Mouse (Mus musculus): ENCODE results near the gene Tnfsf15. TPM values are rescaled to one million over a fixed set of nuclear protein-coding genes. Genes with fewer than 3 reads are reported as not detected.

The Tnfsf15 gene
- total and polyA plus RNA-seq, 2 experiments from 2014 or later = 0.03 TPM; not detected in 1

- no peaks in the 10 kb centered on the region for H3K9me3 ChIP-seq (replicated peaks; ENCODE audit: control insufficient read depth, low read length)
- WGBS = 85% methylated on average over 3 of the region's 3 CpGs
- H3K9ac ChIP-seq (replicated peaks; ENCODE audit: low read depth, low read length) = no peak overlapping the region
- no peak overlapping the region for H3K27ac ChIP-seq (ENCODE audit: low read depth)
- TF ChIP-seq CTCF (IDR thresholded peaks at IDR 0.05; ENCODE audit: low read depth) = no peak
- no peak for TF ChIP-seq EP300 (IDR thresholded peaks at IDR 0.05; ENCODE audit: low read depth)
- no peaks in the 10 kb centered on the region for H3K27me3 ChIP-seq (ENCODE audit: control insufficient read depth, insufficient read depth, low read length)
- no peak overlapping the region for H3K4me3 ChIP-seq (ENCODE audit: low read depth, low read length)
- DNase-seq (ENCODE audit: low spot score) (no peak), ATAC-seq (ENCODE audit: insufficient read depth, low read depth) (no peak)
- H3K4me1 ChIP-seq (ENCODE audit: control insufficient read depth, insufficient read depth) = no peaks in the 10 kb centered on the region
- H3K4me2 ChIP-seq (ENCODE audit: low read depth, low read length) = no peak overlapping the region
- H3K36me3 ChIP-seq (replicated peaks; ENCODE audit: control insufficient read depth, insufficient read depth, low read length) = no peaks in the 10 kb centered on the region
These were observed 15.0 kb upstream of the Tnfsf15 start for GRCm38 (mm10) chr4:63759931-63760330.

GRCm38 (mm10) chr4:63757527-63758154 lies 12.7 kb upstream of the Tnfsf15 start:
- H3K9me3 ChIP-seq (replicated peaks; ENCODE audit: control insufficient read depth, low read length) = no peaks in the 10 kb centered on the region
- ATAC-seq (ENCODE audit: insufficient read depth, low read depth) (no peak), DNase-seq (ENCODE audit: low spot score) (no peak)
- WGBS = 75% methylated on average over 6 of the region's 6 CpGs
- no peak overlapping the region for H3K27ac ChIP-seq (ENCODE audit: low read depth)
- H3K9ac ChIP-seq (replicated peaks; ENCODE audit: low read depth, low read length) = no peak overlapping the region
- no peaks in the 10 kb centered on the region for H3K36me3 ChIP-seq (replicated peaks; ENCODE audit: control insufficient read depth, insufficient read depth, low read length)
- H3K27me3 ChIP-seq (ENCODE audit: control insufficient read depth, insufficient read depth, low read length) = no peaks in the 10 kb centered on the region
- TF ChIP-seq CTCF (IDR thresholded peaks at IDR 0.05; ENCODE audit: low read depth) = no peak
- no peak for TF ChIP-seq EP300 (IDR thresholded peaks at IDR 0.05; ENCODE audit: low read depth)
- H3K4me3 ChIP-seq (ENCODE audit: low read depth, low read length) = no peak overlapping the region
- H3K4me1 ChIP-seq (ENCODE audit: control insufficient read depth, insufficient read depth) = no peaks in the 10 kb centered on the region
- H3K4me2 ChIP-seq (ENCODE audit: low read depth, low read length) = no peak overlapping the region

- no peak for TF ChIP-seq CTCF (IDR thresholded peaks at IDR 0.05; ENCODE audit: low read depth)
- TF ChIP-seq EP300 (IDR thresholded peaks at IDR 0.05; ENCODE audit: low read depth) = no peak
- Histone ChIP-seq H3K4me1 (ENCODE audit: control insufficient read depth, insufficient read depth) (no peaks in the 10 kb centered on the region), H3K4me2 (ENCODE audit: low read depth, low read length) (no peak overlapping the region), H3K9me3 (replicated peaks; ENCODE audit: control insufficient read depth, low read length) (no peaks in the 10 kb centered on the region), H3K27me3 (ENCODE audit: control insufficient read depth, insufficient read depth, low read length) (no peaks in the 10 kb centered on the region), H3K9ac (replicated peaks; ENCODE audit: low read depth, low read length) (no peak overlapping the region), H3K36me3 (replicated peaks; ENCODE audit: control insufficient read depth, insufficient read depth, low read length) (no peaks in the 10 kb centered on the region), H3K4me3 (ENCODE audit: low read depth, low read length) (no peak overlapping the region), H3K27ac (ENCODE audit: low read depth) (no peak overlapping the region)
- no peak for ATAC-seq (ENCODE audit: insufficient read depth, low read depth)
- DNase-seq (ENCODE audit: low spot score) = no peak
- WGBS = 58% methylated on average over 2 of the region's 2 CpGs
These were observed 11.2 kb upstream of the Tnfsf15 start for GRCm38 (mm10) chr4:63756072-63756471.

GRCm38 (mm10) chr4:63754467-63755020 lies 9.6 kb upstream of the Tnfsf15 start:
- Histone ChIP-seq H3K27ac (ENCODE audit: low read depth) (no peak overlapping the region), H3K9ac (replicated peaks; ENCODE audit: low read depth, low read length) (no peak overlapping the region), H3K4me3 (ENCODE audit: low read depth, low read length) (no peak overlapping the region), H3K4me1 (ENCODE audit: control insufficient read depth, insufficient read depth) (no peaks in the 10 kb centered on the region), H3K4me2 (ENCODE audit: low read depth, low read length) (no peak overlapping the region), H3K36me3 (replicated peaks; ENCODE audit: control insufficient read depth, insufficient read depth, low read length) (no peaks in the 10 kb centered on the region), H3K9me3 (replicated peaks; ENCODE audit: control insufficient read depth, low read length) (no peaks in the 10 kb centered on the region), H3K27me3 (ENCODE audit: control insufficient read depth, insufficient read depth, low read length) (no peaks in the 10 kb centered on the region)
- TF ChIP-seq CTCF (IDR thresholded peaks at IDR 0.05; ENCODE audit: low read depth) (no peak), EP300 (IDR thresholded peaks at IDR 0.05; ENCODE audit: low read depth) (no peak)
- no peak for DNase-seq (ENCODE audit: low spot score)
- 82% methylated on average over 9 of the region's 9 CpGs for WGBS
- no peak for ATAC-seq (ENCODE audit: insufficient read depth, low read depth)

- no peak overlapping the region for H3K4me3 ChIP-seq (ENCODE audit: low read depth, low read length)
- no peak for DNase-seq (ENCODE audit: low spot score)
These were observed 8.9 kb upstream of the Tnfsf15 start for GRCm38 (mm10) chr4:63753855-63754254.

More at GRCm38 (mm10) chr4:63753855-63754254, 8.9 kb upstream of the Tnfsf15 start:
- H3K9ac ChIP-seq (replicated peaks; ENCODE audit: low read depth, low read length) = no peak overlapping the region
- no peak overlapping the region for H3K4me2 ChIP-seq (ENCODE audit: low read depth, low read length)
- H3K4me1 ChIP-seq (ENCODE audit: control insufficient read depth, insufficient read depth) = no peaks in the 10 kb centered on the region
- H3K36me3 ChIP-seq (replicated peaks; ENCODE audit: control insufficient read depth, insufficient read depth, low read length) = no peaks in the 10 kb centered on the region
- TF ChIP-seq CTCF (IDR thresholded peaks at IDR 0.05; ENCODE audit: low read depth) (no peak), EP300 (IDR thresholded peaks at IDR 0.05; ENCODE audit: low read depth) (no peak)
- ATAC-seq (ENCODE audit: insufficient read depth, low read depth) = no peak
- 73% methylated on average over 2 of the region's 2 CpGs for WGBS
- no peaks in the 10 kb centered on the region for H3K9me3 ChIP-seq (replicated peaks; ENCODE audit: control insufficient read depth, low read length)
- H3K27me3 ChIP-seq (ENCODE audit: control insufficient read depth, insufficient read depth, low read length) = no peaks in the 10 kb centered on the region
- no peak overlapping the region for H3K27ac ChIP-seq (ENCODE audit: low read depth)

Data from heart, postnatal 0 days (tissue).